ENCODE assay signal across 8 mouse cellular contexts in the genomic region with DNA sequence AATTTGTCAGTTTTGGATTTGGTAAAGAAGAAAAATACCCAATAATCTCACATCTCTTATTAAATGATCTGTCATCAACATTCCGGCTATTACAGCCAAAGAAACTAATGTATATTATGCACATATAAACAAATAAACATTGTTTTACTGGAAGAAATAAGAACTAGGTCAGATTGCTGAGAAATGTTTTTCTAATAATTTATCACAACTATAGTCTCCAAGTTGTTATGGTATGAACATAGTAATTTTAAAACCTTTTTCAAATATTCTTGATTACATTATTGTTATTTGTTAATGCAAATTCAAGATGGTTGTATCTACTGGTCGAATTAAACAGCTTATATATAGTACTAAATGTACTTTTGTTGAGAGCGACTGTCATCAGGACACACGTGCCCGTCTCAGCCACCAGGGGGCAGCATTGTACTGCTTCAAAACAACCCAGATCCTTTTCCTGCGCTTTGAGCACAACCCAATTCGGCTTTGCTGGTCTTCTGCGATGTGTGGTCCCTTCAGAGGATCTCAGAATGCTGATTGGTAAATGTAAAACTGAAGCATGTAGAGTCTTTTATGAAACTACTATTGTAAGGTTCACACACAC. TPM values are rescaled to one million over a fixed set of nuclear protein-coding genes. Genes with fewer than 3 reads are reported as not detected.
DNase-seq lines count a peak whose midpoint lies in the region; ATAC-seq and TF ChIP-seq lines count a peak whose summit lies in the region.

No protein-coding gene starts in this region.

- no peak overlapping the region for H3K27ac ChIP-seq in liver, embryonic 12.5 days
- no peak overlapping the region for H3K27ac ChIP-seq in kidney, embryonic 15.5 days
- no peak overlapping the region for H3K27ac ChIP-seq in liver, adult 2 months (replicated peaks; ENCODE audit: insufficient read depth, low read depth, low read length)

- H3K4me1 ChIP-seq in liver, embryonic 12.5 days = no peaks in the 10 kb centered on the region
- no peaks in the 10 kb centered on the region for H3K4me1 ChIP-seq in kidney, embryonic 15.5 days
- H3K4me1 ChIP-seq in liver, adult 2 months (ENCODE audit: control insufficient read depth, insufficient read depth, low read length) = no peaks in the 10 kb centered on the region

- no peaks in the 10 kb centered on the region for H3K9me3 ChIP-seq in liver, embryonic 12.5 days (replicated peaks)
- no peaks in the 10 kb centered on the region for H3K9me3 ChIP-seq in kidney, embryonic 15.5 days (replicated peaks)

- no peak overlapping the region for H3K9ac ChIP-seq in liver, embryonic 12.5 days
- H3K9ac ChIP-seq in kidney, embryonic 15.5 days = no peak overlapping the region
- H3K9ac ChIP-seq in liver, adult 2 months (ENCODE audit: low read depth, low read length) = no peak overlapping the region

- H3K4me2 ChIP-seq in liver, embryonic 12.5 days = no peak overlapping the region
- no peak overlapping the region for H3K4me2 ChIP-seq in kidney, embryonic 15.5 days

- H3K27me3 ChIP-seq in liver, embryonic 12.5 days (replicated peaks) = no peaks in the 10 kb centered on the region
- H3K27me3 ChIP-seq in kidney, embryonic 15.5 days = no peaks in the 10 kb centered on the region
- H3K27me3 ChIP-seq in liver, adult 2 months (ENCODE audit: control insufficient read depth, insufficient read depth, low read length) = no peaks in the 10 kb centered on the region
- H3K27me3 ChIP-seq in splenic B cell, adult 2 months (ENCODE audit: control insufficient read depth, insufficient read depth, low read length, poor library complexity, severe bottlenecking) = no peaks in the 10 kb centered on the region

- 11% methylated on average over 8 of the region's 8 CpGs for WGBS in liver, embryonic 12.5 days (ENCODE audit: insufficient replicate concordance)
- WGBS in kidney, embryonic 15.5 days = 11% methylated on average over 8 of the region's 8 CpGs
- 10% methylated on average over 8 of the region's 8 CpGs for WGBS in liver, adult 2 months

- TF ChIP-seq POLR2A in liver, adult 2 months (IDR thresholded peaks at IDR 0.05; ENCODE audit: extremely low read depth, insufficient read depth, low read length) = no peak

- H3K4me3 ChIP-seq in liver, embryonic 12.5 days = no peak overlapping the region
- H3K4me3 ChIP-seq in kidney, embryonic 15.5 days (replicated peaks) = no peak overlapping the region
- no peak overlapping the region for H3K4me3 ChIP-seq in liver, adult 2 months (ENCODE audit: insufficient read depth, low read depth, low read length)

- H3K36me3 ChIP-seq in liver, embryonic 12.5 days = no peaks in the 10 kb centered on the region
- no peaks in the 10 kb centered on the region for H3K36me3 ChIP-seq in kidney, embryonic 15.5 days
- H3K36me3 ChIP-seq in liver, adult 2 months (ENCODE audit: control insufficient read depth, insufficient read depth, low read length) = no peaks in the 10 kb centered on the region
- no peaks in the 10 kb centered on the region for H3K36me3 ChIP-seq in splenic B cell, adult 2 months (ENCODE audit: control insufficient read depth, insufficient read depth, low read length, poor library complexity, severe bottlenecking)

- TF ChIP-seq CTCF in liver, adult 2 months (IDR thresholded peaks at IDR 0.05; ENCODE audit: low read depth, low read length) = peak; percentile 94

- H3K79me2 ChIP-seq in liver, adult 2 months (ENCODE audit: control insufficient read depth, insufficient read depth, low read length) = no peaks in the 10 kb centered on the region

- peak; percentile 74 for DNase-seq in liver
- peak; percentile 70 to 75 for DNase-seq in cerebellum, postnatal 4 days (ENCODE audit: low spot score in 2 of 2)
- DNase-seq in gastrocnemius, adult 8-10 months (ENCODE audit: low spot score in 2 of 2) = peak; percentile 33 to 37
- DNase-seq in liver, adult 2 months (ENCODE audit: extremely low read depth, low read depth, low spot score) = peak; percentile 58
- DNase-seq in natural killer cell, adult 2 months (ENCODE audit: low spot score in 2 of 2) = peak; percentile 65 to 71
- DNase-seq in splenic B cell, adult 2 months (ENCODE audit: low read depth, low spot score) = peak; percentile 83

- ATAC-seq in liver, embryonic 12.5 days = no peak
- peak; percentile 78 for ATAC-seq in kidney, embryonic 15.5 days (replicated peaks; ENCODE audit: low FRiP score)

RNA-seq across cellular contexts. Expression of a gene that starts 45.3 kb away (rescaled TPM):
- 15.1 and 19.1 TPM in 2 replicates for polyA plus RNA-seq in liver, embryonic 12.5 days (2016; fragmentation: Nextera tagmentation; extraction: Ambion mirVana)
- total RNA-seq in gastrocnemius, adult 8-10 months (2022) = 10 to 100 TPM in 3 of 4 experiments, 1 to 10 TPM in 1; 7.9 to 19.3 (median 14.3) TPM
- 39.5 and 42.4 TPM in 2 replicates for polyA plus RNA-seq in kidney, embryonic 15.5 days (2015; fragmentation: Nextera tagmentation; extraction: Ambion mirVana)
- 3.6 and 4.1 TPM in 2 replicates for total RNA-seq in liver, adult 2 months (2014; rRNA removed)
- 0.65 and 1.0 TPM in 2 replicates for polyA plus RNA-seq in liver, adult 2 months (2012; rRNA removed)
